Mouse (Mus musculus): ENCODE data around the gene Plet1.

GRCm38 (mm10) chr9:50525585-50525984 lies 31.3 kb downstream of the Plet1 start:
- no peak for TF ChIP-seq CTCF (conservative IDR thresholded peaks at IDR 0.05; ENCODE audit: low read length)
- TF ChIP-seq NANOG (IDR thresholded peaks at IDR 0.05; ENCODE audit: borderline replicate concordance, low read length): no peak
